8 mouse cellular contexts compared by ENCODE assay signal in the genomic region with DNA sequence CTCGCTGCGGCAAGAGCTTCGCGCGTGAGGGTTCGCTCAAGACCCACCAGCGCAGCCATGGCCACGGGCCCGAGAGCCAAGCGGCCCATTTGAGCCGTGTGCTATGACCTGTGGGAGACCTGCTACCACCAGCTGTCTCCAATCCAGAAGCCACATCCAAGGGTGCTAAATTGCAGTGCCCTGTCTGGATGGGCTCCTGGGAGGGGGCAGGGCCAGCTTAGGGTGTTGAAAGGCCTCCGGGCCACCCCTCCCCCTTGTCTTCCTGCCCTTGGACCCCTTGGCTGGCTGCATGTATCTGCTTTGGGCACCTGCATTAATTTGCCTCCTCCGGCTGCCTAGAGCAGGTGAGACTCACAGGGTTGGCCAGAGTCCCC. TPM values are rescaled to one million over a fixed set of nuclear protein-coding genes. Genes with fewer than 3 reads are reported as not detected.
DNase-seq lines count a peak whose midpoint lies in the region; ATAC-seq lines count a peak whose summit lies in the region.

No protein-coding gene starts in this region.

- peaks cover 23% of the 10 kb centered on the region for H3K4me1 ChIP-seq in heart, embryonic 12.5 days (replicated peaks)
- peaks cover 8% of the 10 kb centered on the region; the same call in 1 of the 2 replicates for H3K4me1 ChIP-seq in embryonic facial prominence, embryonic 14.5 days (ENCODE audit: control insufficient read depth, insufficient read depth, low read length)
- peaks cover 7% of the 10 kb centered on the region; the same call in 1 of the 2 replicates for H3K4me1 ChIP-seq in midbrain, embryonic 14.5 days (ENCODE audit: control insufficient read depth, insufficient read depth, low read length)

- H3K4me2 ChIP-seq in heart, embryonic 12.5 days, result peak overlapping the region; percentile 82
- peak overlapping the region; percentile 85 for H3K4me2 ChIP-seq in embryonic facial prominence, embryonic 14.5 days (ENCODE audit: low read depth, low read length)
- peak overlapping the region; percentile 78 for H3K4me2 ChIP-seq in midbrain, embryonic 14.5 days (ENCODE audit: low read length)

- peak overlapping the region; percentile 41 for H3K4me3 ChIP-seq in heart, embryonic 12.5 days
- peak overlapping the region; percentile 45 for H3K4me3 ChIP-seq in embryonic facial prominence, embryonic 14.5 days (ENCODE audit: low read depth, low read length)
- H3K4me3 ChIP-seq in midbrain, embryonic 14.5 days (replicated peaks; ENCODE audit: low read depth, low read length), result peak overlapping the region; percentile 43

- no peaks in the 10 kb centered on the region for H3K36me3 ChIP-seq in heart, embryonic 12.5 days
- no peaks in the 10 kb centered on the region for H3K36me3 ChIP-seq in embryonic facial prominence, embryonic 14.5 days (ENCODE audit: control insufficient read depth, insufficient read depth, low read length)
- no peaks in the 10 kb centered on the region for H3K36me3 ChIP-seq in midbrain, embryonic 14.5 days (ENCODE audit: control insufficient read depth, insufficient read depth, low read length)

- peaks cover 35% of the 10 kb centered on the region for H3K27me3 ChIP-seq in heart, embryonic 12.5 days (replicated peaks)
- peaks cover 40% of the 10 kb centered on the region for H3K27me3 ChIP-seq in embryonic facial prominence, embryonic 14.5 days (replicated peaks; ENCODE audit: control insufficient read depth, insufficient read depth, low read length)
- peaks cover 16% of the 10 kb centered on the region for H3K27me3 ChIP-seq in midbrain, embryonic 14.5 days (ENCODE audit: control insufficient read depth, insufficient read depth, low read length)

- H3K9me3 ChIP-seq in heart, embryonic 12.5 days (replicated peaks), result no peaks in the 10 kb centered on the region
- H3K9me3 ChIP-seq in embryonic facial prominence, embryonic 14.5 days (ENCODE audit: control insufficient read depth, low read length), result no peaks in the 10 kb centered on the region
- H3K9me3 ChIP-seq in midbrain, embryonic 14.5 days (ENCODE audit: control insufficient read depth, low read length), result no peaks in the 10 kb centered on the region

- peak overlapping the region; percentile 57 for H3K9ac ChIP-seq in heart, embryonic 12.5 days
- H3K9ac ChIP-seq in embryonic facial prominence, embryonic 14.5 days (ENCODE audit: low read depth, low read length), result peak overlapping the region; percentile 56
- peak overlapping the region; percentile 54 for H3K9ac ChIP-seq in midbrain, embryonic 14.5 days (replicated peaks; ENCODE audit: low read length)

- WGBS in heart, embryonic 12.5 days, result 20% methylated on average over 13 of the region's 13 CpGs
- WGBS in embryonic facial prominence, embryonic 14.5 days, result 9% methylated on average over 8 of the region's 13 CpGs
- WGBS in midbrain, embryonic 14.5 days, result 23% methylated on average over 13 of the region's 13 CpGs

- ATAC-seq in heart, embryonic 12.5 days (ENCODE audit: insufficient number of reproducible peaks, low FRiP score), result no peak; the same call in 1 of the 2 replicates
- peak; percentile 44; the same call in 1 of the 2 replicates for ATAC-seq in embryonic facial prominence, embryonic 14.5 days (ENCODE audit: low read depth)
- ATAC-seq in midbrain, embryonic 14.5 days (ENCODE audit: low FRiP score, low TSS enrichment), result 0 out of 2 replicates have a peak, but pooled peaks have one; percentile 22
- no peak for ATAC-seq in erythroid progenitor cell, adult 5-6 weeks (replicated peaks; ENCODE audit: low FRiP score, poor library complexity, severe bottlenecking)

- intact Hi-C loops in heart, postnatal 10 days (cut with DNase I), result no loop called here

- H3K27ac ChIP-seq in heart, embryonic 12.5 days (ENCODE audit: poor library complexity, severe bottlenecking), result no peak overlapping the region
- H3K27ac ChIP-seq in embryonic facial prominence, embryonic 14.5 days (replicated peaks; ENCODE audit: low read depth, low read length), result no peak overlapping the region
- peak overlapping the region; percentile 37; the same call in 1 of the 2 replicates for H3K27ac ChIP-seq in midbrain, embryonic 14.5 days (replicated peaks; ENCODE audit: low read depth, low read length)

- DNase-seq in heart, postnatal 10 days, result no peak
- DNase-seq in embryonic facial prominence, embryonic 14.5 days (ENCODE audit: low spot score), result no peak
- peak; percentile 67 to 71 for DNase-seq in kidney, adult 8-10 months
- no peak for DNase-seq in midbrain, embryonic 14.5 days
- DNase-seq in ovary, adult 18-20 months (ENCODE audit: low spot score), result no peak
- no peak for DNase-seq in layer of hippocampus, adult 8-10 months (ENCODE audit: low spot score in 2 of 2)

RNA-seq across cellular contexts. Expression of gene AI854703, which starts 3.1 kb away (rescaled TPM):
- 1.3 TPM in 2 replicates for polyA plus RNA-seq in heart, embryonic 12.5 days (2016; fragmentation: Nextera tagmentation; extraction: Ambion mirVana)
- total RNA-seq in heart, postnatal 10 days (2021), result under 1 TPM; 0.50 to 0.89 TPM
- 0.77 and 0.90 TPM in 2 replicates for polyA plus RNA-seq in embryonic facial prominence, embryonic 14.5 days (2014; fragmentation: Nextera tagmentation; extraction: Ambion mirVana)
- polyA plus RNA-seq in midbrain, embryonic 14.5 days (2014; fragmentation: Nextera tagmentation; extraction: Ambion mirVana), result 14.2 and 17.8 TPM in 2 replicates
- total RNA-seq in layer of hippocampus, adult 8-10 months (2022), result 10 to 100 TPM; 11.8 to 14.8 (median 13.2) TPM
- not detected in 2 replicates for total RNA-seq in erythroid progenitor cell, adult 5-6 weeks (2015; ENCODE audit: low replicate concordance)
- total RNA-seq in erythroid progenitor cell, adult 5-6 weeks (2017; ENCODE audit: low replicate concordance), result not detected in 2 replicates

RNA-seq across cellular contexts. Expression of gene Gimap8, which starts 17.4 kb away (rescaled TPM):
- 0.90 and 1.2 TPM in 2 replicates for polyA plus RNA-seq in heart, embryonic 12.5 days (2016; fragmentation: Nextera tagmentation; extraction: Ambion mirVana)
- total RNA-seq in heart, postnatal 10 days (2021), result 10 to 100 TPM; 11.0 to 14.0 TPM
- polyA plus RNA-seq in embryonic facial prominence, embryonic 14.5 days (2014; fragmentation: Nextera tagmentation; extraction: Ambion mirVana), result 0.46 and 0.93 TPM in 2 replicates
- 0.17 and 0.32 TPM in 2 replicates for polyA plus RNA-seq in midbrain, embryonic 14.5 days (2014; fragmentation: Nextera tagmentation; extraction: Ambion mirVana)
- 1 to 10 TPM in 1 of 4 experiments, under 1 TPM in 3; 0.56 to 1.1 (median 0.89) TPM for total RNA-seq in layer of hippocampus, adult 8-10 months (2022)
- 1.8 and 7.5 TPM in 2 replicates for total RNA-seq in erythroid progenitor cell, adult 5-6 weeks (2015; ENCODE audit: low replicate concordance)
- 1.8 and 6.7 TPM in 2 replicates for total RNA-seq in erythroid progenitor cell, adult 5-6 weeks (2017; ENCODE audit: low replicate concordance)

RNA-seq across cellular contexts. Expression of gene Zfp775, which starts 27.8 kb away (rescaled TPM):
- polyA plus RNA-seq in heart, embryonic 12.5 days (2016; fragmentation: Nextera tagmentation; extraction: Ambion mirVana), result 5.6 and 5.8 TPM in 2 replicates
- total RNA-seq in heart, postnatal 10 days (2021), result 1 to 10 TPM; 5.8 to 5.9 TPM
- 5.9 and 6.1 TPM in 2 replicates for polyA plus RNA-seq in embryonic facial prominence, embryonic 14.5 days (2014; fragmentation: Nextera tagmentation; extraction: Ambion mirVana)
- 14.6 and 17.5 TPM in 2 replicates for polyA plus RNA-seq in midbrain, embryonic 14.5 days (2014; fragmentation: Nextera tagmentation; extraction: Ambion mirVana)
- total RNA-seq in layer of hippocampus, adult 8-10 months (2022), result 10 to 100 TPM in 1 of 4 experiments, 1 to 10 TPM in 3; 7.7 to 10.6 (median 9.1) TPM
- not detected in 2 replicates for total RNA-seq in erythroid progenitor cell, adult 5-6 weeks (2015; ENCODE audit: low replicate concordance)
- total RNA-seq in erythroid progenitor cell, adult 5-6 weeks (2017; ENCODE audit: low replicate concordance), result 0.15 TPM in 1 of 2 replicates, not detected in the other

RNA-seq across cellular contexts. Expression of gene Gm44965, which starts 35.9 kb away (rescaled TPM):
- polyA plus RNA-seq in heart, embryonic 12.5 days (2016; fragmentation: Nextera tagmentation; extraction: Ambion mirVana), result not detected in 2 replicates
- 1 to 10 TPM in 1 of 2 experiments, not detected in 1; 5.4 TPM for total RNA-seq in heart, postnatal 10 days (2021)
- not detected in 2 replicates for polyA plus RNA-seq in embryonic facial prominence, embryonic 14.5 days (2014; fragmentation: Nextera tagmentation; extraction: Ambion mirVana)
- 0.94 TPM in 1 of 2 replicates, not detected in the other for polyA plus RNA-seq in midbrain, embryonic 14.5 days (2014; fragmentation: Nextera tagmentation; extraction: Ambion mirVana)
- 10 to 100 TPM in 1 of 4 experiments, 1 to 10 TPM in 1, not detected in 2; 1.2 to 10.6 TPM for total RNA-seq in layer of hippocampus, adult 8-10 months (2022)
- not detected in 2 replicates for total RNA-seq in erythroid progenitor cell, adult 5-6 weeks (2015; ENCODE audit: low replicate concordance)
- not detected in 2 replicates for total RNA-seq in erythroid progenitor cell, adult 5-6 weeks (2017; ENCODE audit: low replicate concordance)

RNA-seq across cellular contexts. Expression of gene Repin1, which starts 36.0 kb away (rescaled TPM):
- polyA plus RNA-seq in heart, embryonic 12.5 days (2016; fragmentation: Nextera tagmentation; extraction: Ambion mirVana), result 32.1 and 32.7 TPM in 2 replicates
- 10 to 100 TPM; 24.3 to 27.7 TPM for total RNA-seq in heart, postnatal 10 days (2021)
- 23.1 and 23.4 TPM in 2 replicates for polyA plus RNA-seq in embryonic facial prominence, embryonic 14.5 days (2014; fragmentation: Nextera tagmentation; extraction: Ambion mirVana)
- polyA plus RNA-seq in midbrain, embryonic 14.5 days (2014; fragmentation: Nextera tagmentation; extraction: Ambion mirVana), result 44.3 and 47.0 TPM in 2 replicates
- 10 to 100 TPM; 46.3 to 57.9 (median 53.6) TPM for total RNA-seq in layer of hippocampus, adult 8-10 months (2022)
- not detected in 2 replicates for total RNA-seq in erythroid progenitor cell, adult 5-6 weeks (2015; ENCODE audit: low replicate concordance)
- total RNA-seq in erythroid progenitor cell, adult 5-6 weeks (2017; ENCODE audit: low replicate concordance), result 0.77 and 1.7 TPM in 2 replicates

Comparison
In these comparisons a context has a peak if more than half of its experiments do, and no peak if none do; other contexts are left out.
1. ATAC-seq: peak in embryonic facial prominence, embryonic 14.5 days (single experiment) and midbrain, embryonic 14.5 days (single experiment); none in heart, embryonic 12.5 days (single experiment) and erythroid progenitor cell, adult 5-6 weeks (single experiment).
2. DNase-seq: peak in kidney, adult 8-10 months (2 of 2); none in heart, postnatal 10 days (0 of 2), embryonic facial prominence, embryonic 14.5 days (single experiment), midbrain, embryonic 14.5 days (single experiment), ovary, adult 18-20 months (single experiment) and layer of hippocampus, adult 8-10 months (0 of 2).
3. RNA of gene AI854703, which starts 3.1 kb away (total RNA-seq): 11.8 to 14.8 TPM in layer of hippocampus, adult 8-10 months; 0.50 to 0.89 TPM in heart, postnatal 10 days and not detected in erythroid progenitor cell, adult 5-6 weeks; every median in the first group is over 4 times any median in the second.
4. RNA of gene Zfp775, which starts 27.8 kb away (total RNA-seq): 7.7 to 10.6 TPM in layer of hippocampus, adult 8-10 months and 5.8 to 5.9 TPM in heart, postnatal 10 days; 0.15 TPM in erythroid progenitor cell, adult 5-6 weeks; every median in the first group is over 4 times any median in the second.
5. Peak in every context shown above with its lines, with median percentiles within 50 percentile points of each other: H3K4me2 ChIP-seq, H3K4me3 ChIP-seq and H3K9ac ChIP-seq.